Mouse (Mus musculus) heart, adult 2 months (tissue): ENCODE results near the gene Olfr1062.

Source experiments
- CTCF ChIP-seq: fragments of 200-600 bp; IDR thresholded peaks from 2 replicates; pipeline ENCODE4 v1.8.1; 2022; ENCODE audit warnings: antibody characterized with exemption, mild to moderate bottlenecking, moderate library complexity
- EP300 ChIP-seq: fragments of 200-500 bp; IDR thresholded peaks from 2 replicates; pipeline ENCODE4 v1.6.1; 2011; ENCODE audit warnings: low read depth, low read length, control low read depth; ENCODE audit not compliant: insufficient read depth

DNA sequence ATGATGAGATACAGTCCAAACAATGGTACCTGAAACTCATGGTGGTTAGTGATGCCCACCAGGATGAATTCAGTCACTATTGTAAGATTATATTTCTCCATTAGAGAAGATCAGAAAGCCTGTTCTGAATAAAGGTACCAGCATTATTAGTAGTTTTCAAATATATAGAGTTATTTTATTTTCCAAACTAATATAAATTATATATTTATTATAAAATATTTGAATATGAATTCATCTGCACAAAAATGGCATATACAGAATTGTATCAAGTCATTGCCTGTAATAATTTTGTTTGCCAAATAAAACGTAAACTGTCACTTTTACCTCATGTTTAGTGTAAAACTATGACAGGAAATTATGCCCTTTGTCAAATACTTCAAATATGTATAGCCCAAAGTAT, 12.6 kb downstream of the Olfr1062 start, which contains the start of gene Olfr1061:
- TF ChIP-seq CTCF: no peak
- no peak for TF ChIP-seq EP300
